Mouse (Mus musculus) right cerebral cortex, postnatal 36 days (tissue): Measurements from ENCODE around the gene 4930595D18Rik.

ENCODE experiments used
- DNase-seq, 2 experiments: peaks; one replicate each; pipeline ENCODE4 v3.0.0; 2022; ENCODE audit warnings: low spot score in 2 of 2, mixed read lengths in 1 of 2

Gene 4930595D18Rik

DNA sequence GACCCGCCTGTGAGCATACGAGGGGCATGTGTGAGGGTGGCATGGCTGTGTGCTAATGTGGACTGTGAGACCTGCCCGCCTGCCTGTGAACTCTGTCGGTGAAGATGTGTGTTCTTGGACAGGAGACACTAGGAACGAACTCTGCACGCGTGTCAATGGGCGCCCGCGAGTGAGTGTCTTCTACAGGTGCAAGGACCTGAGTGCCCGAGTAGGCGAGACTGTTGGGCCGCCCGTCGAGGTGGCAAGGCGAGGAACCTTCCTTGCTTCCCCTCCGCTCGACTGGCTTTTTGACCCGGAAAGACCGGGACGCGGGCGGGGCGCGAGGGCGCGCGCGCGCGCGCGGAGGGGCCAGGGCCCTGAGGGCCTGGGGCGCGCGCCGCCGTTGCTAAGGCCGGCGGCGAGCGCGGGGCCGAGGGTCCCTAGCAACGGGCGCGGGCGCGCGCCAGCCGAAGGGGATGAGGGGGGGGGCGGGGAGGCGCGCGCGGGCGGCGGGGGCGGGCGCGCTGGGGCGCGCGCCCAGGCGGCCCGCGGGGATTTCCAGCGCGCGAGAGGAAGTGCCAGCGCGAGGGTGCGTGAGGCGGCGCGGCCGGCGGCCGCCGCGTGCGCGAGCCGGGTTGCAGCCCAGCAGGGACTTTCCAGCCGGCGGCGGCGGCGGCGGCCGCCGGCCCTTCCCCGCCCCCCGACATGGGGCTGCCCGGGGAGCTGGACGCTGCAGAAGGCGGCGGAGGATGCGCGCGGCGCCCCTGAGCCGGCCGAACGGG, 18.3 kb downstream of the 4930595D18Rik start, which contains the start of gene Traf3:
Gene Traf3 (plus strand): TSS at position 540 of the 761 bp plus-strand sequence.
- peak; percentile 36 to 43 for DNase-seq

DNA sequence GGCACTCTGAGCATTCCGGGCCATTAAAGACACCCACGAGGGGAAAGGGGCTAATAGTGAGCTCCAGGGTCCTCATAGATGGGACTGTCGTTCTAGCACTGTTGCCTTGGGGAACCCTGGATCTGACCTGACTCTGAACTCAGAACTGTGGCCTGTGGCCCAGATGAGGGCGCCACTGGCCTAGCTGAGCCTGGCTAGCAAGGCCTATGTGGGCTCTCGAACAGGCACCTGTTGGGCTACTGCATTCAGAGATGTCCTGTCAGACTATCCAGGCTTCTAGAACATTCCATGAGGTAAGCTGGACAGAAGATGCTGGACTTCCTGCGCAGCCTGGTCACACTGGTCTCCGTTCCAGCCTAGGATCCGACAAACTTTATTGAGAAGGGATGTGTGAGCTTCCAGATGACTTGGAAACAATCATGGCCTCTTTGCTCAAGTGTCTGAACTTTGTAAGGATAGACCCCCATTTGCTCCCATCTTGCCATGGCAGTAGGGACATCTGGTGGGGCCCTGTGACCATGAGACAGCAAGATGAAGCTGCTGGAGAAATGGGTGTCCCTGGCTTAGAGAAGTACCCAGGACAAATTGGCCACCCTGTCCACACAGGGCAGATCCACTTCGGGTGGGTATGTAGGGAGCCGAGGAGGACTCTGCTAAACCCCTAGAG, 19.0 kb downstream of the 4930595D18Rik start:
- peak; percentile 24 to 25 for DNase-seq

DNA sequence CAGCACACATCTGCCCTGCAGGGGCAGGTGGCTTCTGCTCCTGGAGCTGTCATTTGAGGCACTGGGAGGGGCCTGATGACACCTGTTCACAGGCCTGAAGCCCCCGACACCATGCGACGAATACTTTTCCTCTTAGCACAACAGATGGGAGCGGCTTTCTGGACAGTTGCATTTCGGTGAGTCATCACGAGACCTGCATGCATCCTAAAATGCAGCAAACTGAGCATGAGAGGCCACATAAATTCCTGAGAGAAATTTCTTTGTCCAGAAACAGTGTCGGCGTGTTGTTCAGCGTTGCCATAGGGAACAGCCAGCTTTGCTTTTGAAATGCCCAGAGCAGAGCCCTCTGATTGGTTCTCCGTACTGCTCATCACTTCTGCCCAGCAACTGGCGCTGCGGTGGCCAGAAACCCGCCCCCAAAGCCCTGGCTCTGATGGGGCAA, 20.0 kb downstream of the 4930595D18Rik start:
- DNase-seq, result peak; percentile 84 to 91

DNA sequence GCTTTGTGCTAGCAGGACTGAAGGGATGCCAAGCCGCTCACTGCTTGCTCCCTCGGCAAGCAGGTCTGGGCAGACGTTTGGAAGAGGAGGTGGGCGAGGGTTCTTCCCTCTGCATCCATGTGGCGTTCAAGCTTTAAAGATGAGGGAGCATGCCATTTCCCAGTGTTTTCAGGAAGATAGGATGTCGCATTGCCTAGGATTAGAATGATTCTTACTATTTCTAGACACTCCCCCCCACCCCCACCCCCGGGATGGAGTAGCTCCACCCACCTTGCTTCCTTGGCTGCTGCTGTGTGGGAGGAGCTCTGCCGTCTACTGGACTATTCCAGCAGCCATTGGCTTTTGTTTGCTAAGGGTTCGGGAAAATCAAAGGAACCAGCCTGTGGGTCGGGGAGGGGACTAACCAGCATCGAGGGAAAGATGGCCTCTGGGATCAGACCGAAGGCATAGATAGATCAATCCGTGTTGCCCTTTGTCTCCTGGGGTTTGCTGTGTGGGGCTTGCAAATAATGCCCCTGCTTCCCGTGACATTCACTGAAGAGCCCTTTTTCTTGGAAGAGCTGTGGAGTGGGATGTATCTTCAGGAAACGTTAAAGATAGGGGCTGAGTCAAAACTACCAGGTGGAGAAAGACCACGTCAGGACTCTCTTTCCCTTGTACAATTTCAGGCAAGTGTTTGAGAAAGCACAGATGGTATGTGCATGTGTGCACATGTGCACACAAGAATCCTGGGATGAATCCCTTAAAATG, 21.8 kb downstream of the 4930595D18Rik start:
- peak; percentile 40 to 51 for DNase-seq

DNA sequence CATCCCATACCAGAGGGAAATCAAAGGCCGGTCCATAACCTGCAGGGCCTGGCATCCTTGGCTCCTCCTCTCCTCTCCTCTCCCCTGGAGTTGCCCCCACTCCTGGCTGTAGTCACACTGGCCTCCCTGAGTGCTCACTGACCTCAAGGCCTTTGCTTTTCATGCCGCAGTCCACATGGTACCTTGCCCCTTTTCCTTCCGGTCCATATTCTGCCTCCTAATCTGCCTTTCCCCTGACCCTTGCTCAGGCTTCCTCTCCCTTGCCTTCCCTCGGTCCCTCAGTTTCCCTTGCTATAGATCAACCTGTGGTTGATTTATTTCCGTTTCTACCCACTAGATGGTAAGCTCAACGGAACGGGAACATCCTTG, 22.4 kb downstream of the 4930595D18Rik start:
- no peak for DNase-seq

DNA sequence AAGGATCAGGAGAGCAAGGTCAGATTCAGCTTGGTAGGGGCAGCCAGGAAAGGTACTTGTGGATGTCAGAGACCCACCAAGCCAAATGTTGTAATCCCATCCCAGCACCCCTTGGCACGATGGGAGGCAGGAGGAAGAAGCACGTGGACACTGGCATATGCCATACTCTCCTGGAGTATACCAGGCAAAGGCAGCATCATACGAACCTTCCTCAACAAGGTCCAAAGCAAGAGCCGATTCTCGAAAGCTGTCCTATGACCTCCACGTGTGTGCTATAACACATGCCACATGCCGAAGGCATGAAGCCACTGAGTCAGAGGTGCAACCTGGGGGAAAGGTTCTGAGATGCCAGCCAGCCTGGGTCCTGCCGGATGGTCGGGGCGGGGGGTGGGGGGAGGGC, 23.4 kb downstream of the 4930595D18Rik start:
- no peak for DNase-seq

DNA sequence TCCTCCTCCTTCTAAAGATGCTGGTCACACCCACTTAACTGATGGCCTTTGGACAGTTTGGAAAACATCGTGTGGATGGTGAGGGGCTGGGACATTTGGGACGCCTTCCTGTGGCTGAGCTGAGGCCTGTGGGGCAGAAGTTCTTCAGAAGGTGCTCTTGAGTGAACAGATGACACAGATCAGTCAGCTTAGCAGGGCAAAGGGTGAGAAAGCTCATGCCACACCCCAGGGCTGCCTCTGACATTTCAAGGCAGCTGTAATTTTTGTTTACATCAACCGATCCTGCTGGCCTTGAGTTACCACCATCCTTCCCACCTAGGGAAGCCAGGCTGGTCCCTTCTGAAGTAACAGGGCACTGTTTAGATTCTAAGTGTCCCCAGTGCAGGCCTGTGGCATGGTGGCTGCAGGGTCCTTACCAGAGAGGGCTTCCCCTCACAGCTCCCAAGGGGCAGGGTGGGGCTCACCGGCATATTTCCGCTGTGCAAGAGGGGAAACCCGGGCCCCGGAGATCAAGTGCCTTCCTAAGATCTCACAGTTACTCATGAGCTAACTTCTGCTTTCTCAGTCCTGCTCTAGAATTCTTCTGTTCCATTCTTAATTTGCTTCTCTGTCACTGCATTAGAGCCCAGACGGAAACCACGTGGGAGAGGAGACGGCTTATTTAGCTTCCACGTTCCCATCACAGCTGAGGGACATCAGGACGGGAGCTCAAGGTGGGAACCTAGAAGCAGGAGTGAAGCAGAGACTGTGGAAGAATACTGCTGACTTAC, 24.4 kb downstream of the 4930595D18Rik start:
- DNase-seq, result no peak

DNA sequence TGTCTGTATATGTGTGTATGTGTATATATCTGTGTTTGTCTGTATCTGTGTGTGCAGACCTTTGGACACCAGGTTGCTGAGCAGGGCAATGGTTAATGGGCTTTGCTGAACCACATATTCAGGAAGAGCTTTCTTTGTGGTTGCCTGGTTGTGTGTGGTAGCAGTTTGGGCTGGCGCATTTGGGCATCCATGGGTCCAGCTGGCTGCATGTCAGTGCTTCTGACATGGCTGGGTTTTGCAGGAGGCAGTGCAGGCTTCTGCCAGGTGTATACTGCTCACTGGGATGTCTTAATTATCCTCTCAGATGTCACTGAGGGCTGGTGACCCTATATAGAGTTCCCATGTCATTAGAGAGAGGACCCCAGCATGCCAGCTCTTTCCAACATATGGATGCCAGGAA, 28.5 kb downstream of the 4930595D18Rik start:
- DNase-seq, result no peak

DNA sequence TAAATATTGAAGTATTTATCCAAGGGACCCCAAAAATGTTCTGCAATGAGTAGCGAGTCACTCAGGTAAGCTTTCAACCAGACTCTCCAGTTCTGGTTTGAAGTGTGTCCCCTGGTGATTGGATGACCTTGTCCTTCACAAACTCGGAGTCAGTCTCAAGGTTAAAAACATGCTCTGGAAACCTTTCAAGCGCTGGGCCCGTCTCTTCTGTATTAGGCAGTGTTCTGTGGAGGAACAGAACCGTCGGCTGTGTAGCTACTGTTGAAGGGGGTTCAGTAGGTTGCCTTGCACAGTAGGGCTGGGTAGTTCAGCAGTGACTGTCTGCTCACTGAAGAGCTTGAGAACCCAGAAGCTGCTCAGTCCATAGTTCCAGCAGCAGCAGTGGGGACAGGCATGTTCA, 29.6 kb downstream of the 4930595D18Rik start:
- DNase-seq, result no peak

DNA sequence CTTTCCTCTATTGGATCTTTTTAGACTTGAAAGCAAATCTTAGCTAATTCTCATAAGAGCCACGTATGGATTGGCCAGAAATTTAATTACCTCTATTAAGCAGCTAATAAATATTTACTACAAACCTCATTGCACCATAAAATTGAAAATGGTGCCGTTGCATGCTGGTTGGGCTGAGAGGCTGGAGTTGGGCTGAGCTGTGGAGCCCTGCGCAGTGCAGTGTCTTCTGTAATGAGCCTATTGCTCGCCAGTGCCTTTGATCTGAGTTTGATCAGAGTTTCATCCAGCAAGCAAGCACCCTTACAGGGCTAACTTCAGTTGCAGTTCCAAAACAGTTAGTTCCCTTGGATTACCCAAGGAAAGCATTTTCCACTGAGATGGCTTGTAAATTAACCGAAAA, 30.3 kb downstream of the 4930595D18Rik start:
- DNase-seq, result no peak

DNA sequence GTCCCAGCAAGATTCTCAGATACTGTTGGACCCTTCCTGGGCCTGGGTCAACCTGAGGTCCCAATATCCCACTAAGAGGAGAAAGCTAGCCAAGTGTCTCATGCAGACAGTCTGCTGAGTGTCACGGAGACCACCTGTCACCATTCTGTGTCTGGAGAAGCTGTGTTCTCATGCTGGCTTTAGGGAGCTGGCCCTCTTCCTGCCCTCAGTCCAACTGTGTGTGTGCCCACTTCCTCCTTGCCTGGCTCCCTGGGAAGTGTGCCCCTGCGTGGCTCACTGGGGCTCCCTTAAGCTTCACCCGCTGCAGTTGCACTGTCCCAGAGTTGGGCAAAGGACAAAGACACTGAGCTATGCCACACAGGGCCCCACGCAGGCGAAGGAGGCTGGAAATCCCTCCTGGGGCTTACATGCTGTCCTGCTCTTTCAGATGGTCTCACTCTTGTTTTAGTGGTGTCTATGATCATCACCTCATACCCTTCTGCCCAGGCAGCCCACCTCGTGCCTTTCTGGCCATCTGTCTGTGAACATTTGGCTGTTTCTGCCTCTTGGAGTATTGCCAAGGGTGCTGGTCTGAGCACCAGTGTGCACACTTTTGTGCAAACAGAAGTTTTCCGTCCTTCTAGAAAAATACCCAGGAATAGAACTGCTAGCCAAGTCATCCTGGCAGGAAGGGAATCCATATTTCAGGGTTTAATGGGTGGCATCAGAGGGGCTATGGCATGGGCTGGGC, 31.1 kb downstream of the 4930595D18Rik start:
- no peak for DNase-seq

DNA sequence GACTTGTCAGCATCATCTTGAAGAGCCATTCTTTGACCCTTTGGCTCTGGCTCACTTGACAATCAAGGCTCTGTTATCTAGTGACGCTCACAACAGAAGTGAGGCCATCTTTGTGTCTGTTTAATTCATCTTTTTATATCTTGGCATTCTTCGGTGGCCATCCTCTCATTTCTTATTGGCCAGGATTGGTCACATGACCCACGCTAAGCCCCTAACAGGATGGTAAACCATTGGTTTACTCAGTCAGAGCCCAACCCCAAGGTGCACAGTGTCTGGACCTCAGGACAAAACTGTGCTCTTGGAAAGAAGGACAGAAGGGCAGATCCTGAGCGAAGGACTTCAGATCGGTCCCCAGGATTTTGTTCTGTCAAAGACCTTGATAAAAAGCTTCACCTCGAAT, 31.7 kb downstream of the 4930595D18Rik start:
- DNase-seq, result no peak

DNA sequence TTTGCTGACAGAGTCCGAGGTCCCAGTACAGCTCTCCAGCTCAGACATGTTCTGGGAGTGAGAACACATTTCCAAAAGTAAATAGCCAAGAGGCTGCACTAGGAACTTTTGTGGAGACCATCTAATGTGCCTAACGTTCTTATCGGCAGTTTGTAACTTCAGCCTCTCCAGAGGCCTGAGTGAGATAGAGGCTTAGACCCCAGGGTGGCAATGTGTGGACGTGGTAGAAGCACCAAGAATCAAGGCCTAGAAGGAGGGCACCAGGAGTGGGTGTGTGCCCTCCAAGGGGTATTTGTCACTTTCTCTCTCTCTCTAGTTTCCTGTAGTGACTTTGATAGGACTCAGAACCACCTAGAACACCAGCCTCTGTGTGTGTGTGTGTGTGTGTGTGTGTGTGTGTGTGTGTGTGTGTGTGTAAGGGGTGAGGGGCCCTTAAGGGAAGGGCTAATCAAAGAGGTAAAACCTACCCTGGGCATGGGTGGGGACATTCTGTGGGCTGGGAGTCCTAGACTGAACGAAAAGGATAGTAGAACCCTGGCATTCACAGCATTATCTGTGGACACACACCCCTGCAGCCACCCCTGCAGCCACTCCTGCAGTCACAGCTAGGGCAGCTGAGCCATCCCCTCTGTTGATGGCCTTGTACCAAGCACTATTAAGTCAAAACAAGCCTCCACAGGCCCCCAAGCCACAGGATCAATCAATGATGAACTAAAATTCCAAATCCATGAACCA, 32.7 kb downstream of the 4930595D18Rik start:
- DNase-seq, result no peak

DNA sequence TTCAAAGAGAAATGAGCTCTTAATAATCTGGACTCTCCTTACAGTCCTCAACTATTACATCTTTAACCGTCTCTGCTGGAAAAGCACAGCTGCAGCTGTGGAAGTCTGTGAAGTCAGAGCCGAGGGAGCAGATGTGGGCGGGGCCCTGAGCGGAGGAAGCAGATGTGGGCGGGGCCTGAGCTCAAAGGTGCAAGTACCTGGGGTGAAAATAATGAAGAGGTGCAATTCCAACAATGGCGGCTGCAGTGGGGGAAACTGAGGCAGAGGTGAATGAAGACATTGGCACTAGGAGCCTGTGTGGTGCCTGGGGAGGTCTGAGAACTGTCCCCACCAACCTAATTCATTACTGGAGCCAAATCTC, 34.1 kb downstream of the 4930595D18Rik start:
- no peak for DNase-seq

DNA sequence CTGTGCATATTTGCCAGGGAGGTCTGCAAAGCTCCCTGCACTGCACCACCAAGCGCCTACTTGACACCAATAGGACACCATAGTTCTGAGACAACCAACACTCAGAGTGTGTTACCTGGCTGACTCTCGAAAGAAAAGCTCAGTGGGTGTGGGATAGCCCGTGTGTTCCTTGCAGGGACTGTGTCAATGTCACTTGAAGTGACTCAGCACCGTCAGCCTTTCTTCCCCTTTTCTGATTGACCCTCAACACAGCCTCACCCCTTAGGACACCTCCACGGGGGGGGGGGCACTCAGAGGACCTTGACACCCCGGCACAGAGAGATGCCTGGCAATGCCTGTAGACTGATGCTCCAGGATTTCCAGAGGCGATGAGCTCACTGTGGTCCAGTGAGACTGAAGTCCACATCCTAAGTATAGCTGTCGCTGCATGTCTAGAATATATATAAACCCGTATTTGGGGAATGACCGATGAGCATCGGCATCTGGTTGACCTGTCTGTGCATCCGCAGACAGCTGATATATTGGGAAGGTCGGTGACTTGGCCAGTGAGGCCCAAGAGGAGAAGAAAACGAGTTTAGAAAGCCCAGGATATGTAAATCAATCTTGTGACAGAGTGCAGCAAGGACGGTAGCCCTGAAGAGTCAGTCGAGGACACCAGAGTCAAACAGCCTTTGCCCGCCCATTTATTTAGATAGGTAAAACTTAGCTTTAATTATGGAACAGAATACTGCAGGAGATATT, 34.6 kb downstream of the 4930595D18Rik start:
- no peak for DNase-seq

DNA sequence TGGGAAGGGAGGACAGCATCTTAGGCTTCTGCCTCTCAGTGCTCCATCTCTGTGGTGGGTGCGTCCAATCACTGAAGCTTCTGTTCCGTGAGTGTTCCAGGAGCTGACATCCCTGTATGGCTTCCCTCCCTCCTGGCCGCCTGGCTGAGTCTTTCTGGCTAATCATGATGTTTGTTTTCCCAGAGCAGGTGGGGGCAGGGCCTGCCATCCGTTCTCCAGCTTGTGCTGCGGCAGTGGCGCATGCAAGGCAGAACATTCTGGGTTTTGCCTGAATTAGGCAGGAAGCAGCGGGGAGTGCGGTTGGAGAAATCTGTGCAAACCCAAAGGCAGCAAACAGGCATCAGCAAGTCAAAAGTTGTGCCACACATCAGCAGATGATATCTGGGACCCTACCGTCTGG, 39.0 kb downstream of the 4930595D18Rik start:
- DNase-seq, result peak; percentile 53 to 68

DNA sequence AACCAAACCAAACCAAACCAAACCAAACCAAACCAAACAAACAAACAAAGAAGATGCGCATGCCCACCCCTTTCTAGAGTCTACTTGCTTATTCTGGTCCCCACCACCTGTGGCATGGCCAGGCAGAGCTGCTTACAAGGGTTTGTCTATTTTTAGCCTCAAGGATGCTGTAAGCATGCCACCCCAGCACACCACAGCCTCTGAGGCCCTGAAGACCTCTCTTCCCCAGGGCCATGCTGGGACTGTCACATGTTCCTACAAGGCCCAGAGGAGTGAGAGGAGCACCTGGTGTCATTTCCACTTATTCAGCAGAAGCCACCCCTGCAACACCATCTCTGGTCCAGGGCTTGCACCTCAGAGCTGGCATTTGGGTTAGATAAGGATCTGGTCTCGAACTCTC, 39.7 kb downstream of the 4930595D18Rik start:
- DNase-seq, result no peak

DNA sequence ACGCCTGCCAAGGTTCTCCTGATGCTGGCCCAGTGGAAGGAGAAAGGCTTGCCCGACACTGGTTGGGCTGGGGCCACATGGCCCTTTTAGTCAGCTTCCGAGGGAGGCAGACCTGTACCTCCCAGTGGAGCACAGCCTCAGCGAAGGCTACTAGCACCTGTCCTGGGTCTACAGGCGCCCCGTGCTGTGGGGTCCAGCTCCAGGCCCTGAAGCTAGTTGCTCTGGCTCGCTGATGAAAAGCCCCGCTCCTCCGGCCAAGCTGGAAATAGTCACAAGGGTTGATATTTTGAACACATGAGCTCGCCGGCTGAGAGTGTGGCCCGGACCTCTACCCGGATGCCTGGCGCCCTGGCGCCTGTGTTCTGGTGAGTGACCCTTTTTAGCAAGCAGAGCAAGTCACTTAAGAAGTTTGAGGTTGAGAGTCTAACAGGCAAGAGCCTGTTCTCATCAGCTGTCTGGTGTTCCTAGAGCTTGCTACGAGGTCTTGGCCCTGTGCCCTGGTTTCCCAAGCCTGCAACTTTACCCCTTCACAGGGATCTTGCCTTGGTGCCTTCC, 40.7 kb downstream of the 4930595D18Rik start:
- no peak for DNase-seq

DNA sequence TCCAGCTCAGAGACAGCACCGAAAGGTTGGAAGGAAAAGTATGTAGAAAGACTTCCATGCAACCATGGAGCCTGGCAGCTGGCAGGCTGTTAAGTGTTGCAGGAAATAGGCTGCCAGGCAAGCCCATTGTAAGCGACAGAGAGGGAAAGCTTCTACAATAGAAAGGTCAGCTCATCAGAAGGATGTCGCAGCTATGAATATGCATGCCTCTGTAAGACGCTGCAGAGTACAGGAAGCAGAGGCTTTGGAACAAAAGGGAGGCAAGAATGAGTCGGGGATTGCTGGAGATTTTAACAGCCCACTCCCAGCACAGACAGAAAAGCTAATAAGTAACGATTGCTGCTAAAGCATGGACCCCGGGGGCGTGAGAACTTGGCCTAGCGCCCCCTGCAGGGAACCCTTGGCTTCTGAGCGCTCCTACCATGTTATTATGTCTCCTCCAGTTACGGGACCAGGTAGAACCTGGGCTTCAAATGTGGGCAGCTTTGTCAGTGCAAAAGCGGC, 41.2 kb downstream of the 4930595D18Rik start:
- no peak for DNase-seq
